Mouse (Mus musculus): ENCODE results near the gene Shisa3. TPM values are rescaled to one million over a fixed set of nuclear protein-coding genes. Genes with fewer than 3 reads are reported as not detected.
A peak's percentile ranks its signal among the peaks of the same experiment; 100 is the strongest.

Shisa3 gene
- polyA plus RNA-seq (2015; fragmentation: Nextera tagmentation; extraction: Ambion mirVana): 116 and 119 TPM in 2 replicates

GRCm38 (mm10) chr5:67607804-67608673 lies at the start of gene Shisa3:
Gene Shisa3, plus strand, starts transcription at chr5:67607882.
- peak within 1 kb of the TSS; percentile 89 for H3K4me2 ChIP-seq
- under 1% methylated on average over 86 of the region's 86 CpGs for WGBS
- H3K9me3 ChIP-seq (replicated peaks): no peaks in the 10 kb centered on the region
- peak within 1 kb of the TSS; percentile 66 for H3K4me3 ChIP-seq (replicated peaks)
- H3K36me3 ChIP-seq: peaks cover 13% of the 10 kb centered on the region; the same call in 1 of the 2 replicates
- H3K27ac ChIP-seq: peak within 1 kb of the TSS; percentile 95
- peak within 1 kb of the TSS; percentile 67 for H3K9ac ChIP-seq
- peaks cover 57% of the 10 kb centered on the region for H3K4me1 ChIP-seq
- H3K27me3 ChIP-seq: peaks cover 47% of the 10 kb centered on the region
- peak; percentile 83 for ATAC-seq (replicated peaks; ENCODE audit: low FRiP score)

GRCm38 (mm10) chr5:67558644-67559043 lies 49.0 kb upstream of the Shisa3 start:
- Histone ChIP-seq H3K27ac (peak overlapping the region; percentile 66), H3K4me2 (no peak overlapping the region), H3K4me1 (peaks cover 15% of the 10 kb centered on the region; the same call in 1 of the 2 replicates), H3K9ac (no peak overlapping the region), H3K4me3 (replicated peaks) (no peak overlapping the region), H3K36me3 (no peaks in the 10 kb centered on the region), H3K9me3 (replicated peaks) (no peaks in the 10 kb centered on the region), H3K27me3 (no peaks in the 10 kb centered on the region)
- WGBS: 24% methylated on average over 4 of the region's 4 CpGs
- ATAC-seq (replicated peaks; ENCODE audit: low FRiP score): peak; percentile 88

DNA sequence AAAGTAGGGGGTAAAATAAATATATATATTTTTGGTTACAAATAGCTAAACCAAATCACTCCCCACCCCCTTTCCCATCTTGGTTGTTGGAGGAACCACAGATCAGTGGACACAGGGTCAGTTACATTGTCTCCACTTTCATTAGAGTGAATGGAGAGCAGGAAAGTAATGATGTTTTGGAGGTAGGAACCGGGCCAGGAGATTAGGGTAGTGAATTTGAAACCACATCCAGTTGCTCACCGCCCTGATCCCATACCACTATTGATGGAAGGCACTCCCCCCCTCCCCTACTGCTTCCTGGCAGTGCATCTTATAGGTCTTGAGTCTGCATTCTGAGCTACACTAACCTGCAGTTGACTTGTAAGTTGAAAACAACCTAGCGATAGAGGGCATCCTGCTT lies 48.6 kb upstream of the Shisa3 start:
- H3K9me3 ChIP-seq (replicated peaks): no peaks in the 10 kb centered on the region
- no peak overlapping the region for H3K9ac ChIP-seq
- 65% methylated on average over 3 of the region's 3 CpGs for WGBS
- no peaks in the 10 kb centered on the region for H3K36me3 ChIP-seq
- peak; percentile 63 for ATAC-seq (replicated peaks; ENCODE audit: low FRiP score)
- no peak overlapping the region for H3K4me3 ChIP-seq (replicated peaks)
- peak overlapping the region; percentile 66 for H3K27ac ChIP-seq
- no peak overlapping the region for H3K4me2 ChIP-seq
- peaks cover 15% of the 10 kb centered on the region; the same call in 1 of the 2 replicates for H3K4me1 ChIP-seq
- no peaks in the 10 kb centered on the region for H3K27me3 ChIP-seq

GRCm38 (mm10) chr5:67572552-67573155 lies 35.0 kb upstream of the Shisa3 start:
- no peak overlapping the region for H3K4me2 ChIP-seq
- no peak overlapping the region for H3K9ac ChIP-seq
- 49% methylated on average over 6 of the region's 6 CpGs for WGBS
- no peaks in the 10 kb centered on the region for H3K27me3 ChIP-seq
- H3K4me1 ChIP-seq: peaks cover 21% of the 10 kb centered on the region
- H3K27ac ChIP-seq: peak overlapping the region; percentile 67
- no peaks in the 10 kb centered on the region for H3K36me3 ChIP-seq
- ATAC-seq (replicated peaks; ENCODE audit: low FRiP score): peak; percentile 88
- H3K9me3 ChIP-seq (replicated peaks): no peaks in the 10 kb centered on the region
- H3K4me3 ChIP-seq (replicated peaks): no peak overlapping the region

DNA sequence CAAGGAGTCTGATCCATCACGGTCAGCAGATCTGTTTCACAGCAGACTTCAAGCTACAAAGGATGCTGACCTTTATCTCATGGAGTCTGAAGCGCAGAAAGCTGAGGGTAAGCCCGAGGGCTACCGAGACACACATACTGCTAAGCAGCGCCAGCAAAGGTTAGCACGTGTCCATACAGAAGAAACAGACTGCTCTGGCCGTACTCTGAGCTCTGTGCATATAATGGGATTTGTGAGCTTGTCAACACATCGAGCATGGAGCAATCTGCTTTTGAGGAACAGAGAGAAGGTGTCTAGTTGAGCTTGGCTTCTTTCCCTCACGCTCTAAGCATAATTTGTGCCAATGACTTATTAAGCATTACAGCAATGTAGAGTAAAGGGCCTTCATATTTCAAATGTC lies 33.6 kb upstream of the Shisa3 start:
- Histone ChIP-seq H3K27me3 (no peaks in the 10 kb centered on the region), H3K4me1 (peaks cover 23% of the 10 kb centered on the region), H3K4me2 (no peak overlapping the region), H3K9ac (no peak overlapping the region), H3K9me3 (replicated peaks) (no peaks in the 10 kb centered on the region), H3K36me3 (no peaks in the 10 kb centered on the region), H3K27ac (peak overlapping the region; percentile 67), H3K4me3 (replicated peaks) (no peak overlapping the region)
- 0 out of 2 replicates have a peak, but pooled peaks have one; percentile 43 for ATAC-seq (replicated peaks; ENCODE audit: low FRiP score)
- 66% methylated on average over 9 of the region's 9 CpGs for WGBS

- H3K4me1 ChIP-seq: peaks cover 23% of the 10 kb centered on the region
- no peaks in the 10 kb centered on the region for H3K27me3 ChIP-seq
- H3K9ac ChIP-seq: no peak overlapping the region
- H3K36me3 ChIP-seq: no peaks in the 10 kb centered on the region
- no peaks in the 10 kb centered on the region for H3K9me3 ChIP-seq (replicated peaks)
- H3K27ac ChIP-seq: no peak overlapping the region
- no peak overlapping the region for H3K4me2 ChIP-seq
- no peak for ATAC-seq (replicated peaks; ENCODE audit: low FRiP score)
- no peak overlapping the region for H3K4me3 ChIP-seq (replicated peaks)
- WGBS: 68% methylated on average over 2 of the region's 2 CpGs
Observed at GRCm38 (mm10) chr5:67575705-67576104, 32.0 kb upstream of the Shisa3 start.

DNA sequence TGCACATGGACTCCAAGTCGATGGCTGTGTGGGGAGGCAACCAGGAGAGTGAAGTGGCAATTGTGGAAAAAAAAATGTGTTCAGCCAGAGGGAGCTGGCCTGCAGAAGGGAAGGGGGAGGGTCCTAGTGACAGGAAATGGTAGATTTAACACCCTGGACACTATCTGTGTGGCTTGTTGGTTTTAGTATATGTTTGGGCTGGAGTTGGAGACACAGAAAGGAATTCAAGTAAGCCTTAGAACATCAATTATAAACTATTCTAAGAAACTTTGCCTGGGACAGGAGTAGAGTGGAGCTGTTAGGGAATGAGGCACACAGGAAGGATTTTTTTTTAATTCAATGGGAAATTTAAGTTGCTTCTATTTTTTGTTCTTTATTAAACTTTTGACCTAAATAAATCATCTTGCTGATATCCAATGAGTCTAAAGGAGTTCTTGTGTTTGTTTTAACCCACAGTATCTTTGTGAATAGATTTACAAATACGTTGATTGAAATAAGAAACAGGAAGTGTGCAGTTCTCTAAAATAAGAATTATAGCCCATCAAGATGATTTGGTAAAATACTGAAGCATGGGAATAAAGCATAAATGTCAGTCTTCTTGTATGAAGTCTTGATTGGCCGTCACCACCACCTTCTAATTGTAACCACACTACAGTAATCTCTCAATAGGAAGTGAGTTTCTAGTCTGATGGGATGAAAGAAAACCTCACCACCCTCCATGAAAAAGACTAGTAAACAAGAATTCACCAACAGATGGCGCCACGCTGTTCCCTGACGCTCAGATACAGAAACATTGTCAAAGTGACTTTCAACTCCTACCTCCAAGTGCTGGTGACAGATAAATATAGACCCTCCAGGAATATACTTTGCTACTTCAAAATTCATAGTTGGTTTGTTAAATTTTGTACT lies 27.7 kb upstream of the Shisa3 start:
- Histone ChIP-seq H3K36me3 (no peaks in the 10 kb centered on the region), H3K9ac (no peak overlapping the region), H3K4me2 (no peak overlapping the region), H3K4me3 (replicated peaks) (no peak overlapping the region), H3K9me3 (replicated peaks) (no peaks in the 10 kb centered on the region), H3K4me1 (peaks cover 2% of the 10 kb centered on the region; the same call in 1 of the 2 replicates), H3K27me3 (no peaks in the 10 kb centered on the region), H3K27ac (peak overlapping the region; percentile 73)
- ATAC-seq (replicated peaks; ENCODE audit: low FRiP score): peak; percentile 65
- 45% methylated on average over 6 of the region's 6 CpGs for WGBS

- no peak for ATAC-seq (replicated peaks; ENCODE audit: low FRiP score)
- 48% methylated on average over 1 of the region's 1 CpGs for WGBS
- peaks cover 4% of the 10 kb centered on the region for H3K4me1 ChIP-seq
Observed at GRCm38 (mm10) chr5:67595070-67595469, 12.6 kb upstream of the Shisa3 start.

DNA sequence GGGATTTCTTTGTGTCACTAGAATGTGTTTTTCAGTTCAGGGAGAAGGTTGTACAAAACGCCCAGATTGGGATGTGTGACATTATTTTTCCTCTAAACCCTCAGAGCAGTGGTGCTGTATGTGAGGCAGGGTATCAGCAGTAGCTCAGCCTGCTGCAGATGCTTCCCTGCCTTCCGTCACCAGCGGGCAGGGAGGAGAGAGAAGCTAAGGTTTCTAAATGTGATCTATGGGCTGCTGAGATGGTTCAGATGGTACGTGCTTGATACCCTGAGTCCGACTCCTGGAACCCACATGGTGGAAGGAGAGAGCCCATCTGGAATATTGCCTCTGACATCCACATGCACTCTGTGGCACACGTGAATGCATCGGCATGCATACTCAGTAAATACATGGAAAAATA lies 12.1 kb upstream of the Shisa3 start:
- peak; percentile 64; the same call in 1 of the 2 replicates for ATAC-seq (replicated peaks; ENCODE audit: low FRiP score)
- WGBS: 47% methylated on average over 7 of the region's 7 CpGs
- Histone ChIP-seq H3K27me3 (no peaks in the 10 kb centered on the region), H3K4me1 (peaks cover 8% of the 10 kb centered on the region), H3K9ac (no peak overlapping the region), H3K4me3 (replicated peaks) (no peak overlapping the region), H3K36me3 (no peaks in the 10 kb centered on the region), H3K27ac (0 out of 2 replicates have a peak overlapping the region, but pooled peaks have one; percentile 33), H3K9me3 (replicated peaks) (no peaks in the 10 kb centered on the region), H3K4me2 (no peak overlapping the region)

More at GRCm38 (mm10) chr5:67595070-67595469, 12.6 kb upstream of the Shisa3 start:
- Histone ChIP-seq H3K4me3 (replicated peaks) (no peak overlapping the region), H3K4me2 (no peak overlapping the region), H3K9me3 (replicated peaks) (no peaks in the 10 kb centered on the region), H3K27me3 (no peaks in the 10 kb centered on the region), H3K36me3 (no peaks in the 10 kb centered on the region), H3K27ac (0 out of 2 replicates have a peak overlapping the region, but pooled peaks have one; percentile 33), H3K9ac (no peak overlapping the region)

GRCm38 (mm10) chr5:67599935-67600334 lies 7.7 kb upstream of the Shisa3 start:
- no peaks in the 10 kb centered on the region for H3K9me3 ChIP-seq (replicated peaks)
- no peak overlapping the region for H3K4me3 ChIP-seq (replicated peaks)
- peaks cover 3% of the 10 kb centered on the region; the same call in 1 of the 2 replicates for H3K27me3 ChIP-seq
- ATAC-seq (replicated peaks; ENCODE audit: low FRiP score): no peak
- H3K36me3 ChIP-seq: no peaks in the 10 kb centered on the region
- WGBS: 75% methylated on average over 9 of the region's 9 CpGs
- H3K27ac ChIP-seq: 0 out of 2 replicates have a peak overlapping the region, but pooled peaks have one; percentile 27
- H3K4me2 ChIP-seq: no peak overlapping the region
- H3K9ac ChIP-seq: no peak overlapping the region
- H3K4me1 ChIP-seq: peaks cover 28% of the 10 kb centered on the region

DNA sequence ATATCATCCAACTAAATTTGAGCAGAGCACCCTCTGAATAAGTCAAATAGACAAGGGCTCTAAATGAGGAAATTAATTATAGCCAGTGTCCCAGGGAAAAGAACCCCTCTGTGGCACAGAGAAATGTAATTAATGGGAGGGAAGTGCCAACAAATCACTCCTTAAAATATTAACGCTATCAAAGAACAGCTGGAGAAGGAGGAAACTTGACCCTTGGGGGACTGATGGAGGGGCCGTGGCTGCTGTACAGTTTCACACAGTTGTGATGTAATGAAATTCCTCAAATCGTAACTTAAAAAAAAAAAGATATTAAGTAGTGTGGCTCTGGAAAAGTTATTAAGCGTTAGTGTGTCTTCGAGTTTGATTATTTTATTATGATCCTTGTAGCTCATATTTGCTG lies 1.7 kb upstream of the Shisa3 start:
- Histone ChIP-seq H3K36me3 (no peaks in the 10 kb centered on the region), H3K27me3 (peaks cover 44% of the 10 kb centered on the region)
- WGBS: 12% methylated on average over 5 of the region's 5 CpGs

More for the DNA sequence above, 1.7 kb upstream of the Shisa3 start:
- Histone ChIP-seq H3K4me3 (replicated peaks) (no peak overlapping the region), H3K9me3 (replicated peaks) (no peaks in the 10 kb centered on the region), H3K9ac (no peak overlapping the region), H3K4me2 (no peak overlapping the region), H3K27ac (peak overlapping the region; percentile 83), H3K4me1 (peaks cover 56% of the 10 kb centered on the region)
- no peak for ATAC-seq (replicated peaks; ENCODE audit: low FRiP score)

Measured in kidney, embryonic 15.5 days (tissue).